Mouse (Mus musculus): ENCODE data around the gene Myh7b. TPM values are rescaled to one million over a fixed set of nuclear protein-coding genes. Genes with fewer than 3 reads are reported as not detected.

Myh7b gene
- polyA plus RNA-seq (2014; fragmentation: Nextera tagmentation; extraction: Ambion mirVana), result 0.59 and 0.63 TPM in 2 replicates

DNA sequence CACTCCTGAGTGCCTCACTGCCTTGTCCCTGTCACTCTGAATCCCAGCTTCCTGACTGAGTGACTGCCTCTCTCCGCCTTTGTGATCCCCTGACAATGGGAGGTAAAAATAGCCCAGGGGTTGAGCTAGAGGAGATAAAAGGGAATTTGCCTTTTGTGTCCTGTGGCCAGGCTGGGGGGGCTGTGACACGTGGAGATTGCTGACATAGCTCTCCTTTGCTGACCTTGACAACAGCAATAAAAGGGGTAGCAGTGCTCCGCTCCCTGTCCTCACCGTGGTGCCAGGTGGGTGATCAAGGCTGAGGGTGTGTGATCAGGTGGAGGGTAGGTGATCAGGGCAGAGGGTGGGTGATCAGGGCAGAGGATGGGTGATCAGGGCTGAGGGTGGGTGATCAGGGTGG is at the start of gene Myh7b:
Gene Myh7b, plus strand, starts transcription at position 235 of the 400 bp plus-strand sequence.
- Histone ChIP-seq H3K27ac (ENCODE audit: low read depth, low read length) (no peak within 1 kb of the TSS), H3K36me3 (ENCODE audit: control insufficient read depth, insufficient read depth, low read length) (no peaks in the 10 kb centered on the region), H3K9me3 (ENCODE audit: control insufficient read depth, low read length) (no peaks in the 10 kb centered on the region), H3K4me3 (ENCODE audit: low read depth, low read length) (no peak within 1 kb of the TSS), H3K4me1 (ENCODE audit: control insufficient read depth, insufficient read depth, low read length) (no peaks in the 10 kb centered on the region), H3K4me2 (no peak within 1 kb of the TSS), H3K27me3 (ENCODE audit: control insufficient read depth, insufficient read depth, low read length) (no peaks in the 10 kb centered on the region), H3K9ac (ENCODE audit: low read length) (no peak within 1 kb of the TSS)
- WGBS, result 47% methylated on average over 4 of the region's 4 CpGs
- peak; percentile 6 for DNase-seq (ENCODE audit: low spot score, missing footprints)
- ATAC-seq (ENCODE audit: low FRiP score), result no peak

GRCm38 (mm10) chr2:155562209-155562608 is 48.8 kb upstream of the Myh7b start:
- Histone ChIP-seq H3K36me3 (ENCODE audit: control insufficient read depth, insufficient read depth, low read length) (no peaks in the 10 kb centered on the region), H3K9me3 (ENCODE audit: control insufficient read depth, low read length) (no peaks in the 10 kb centered on the region), H3K4me3 (ENCODE audit: low read depth, low read length) (no peak overlapping the region), H3K9ac (ENCODE audit: low read length) (no peak overlapping the region), H3K4me2 (no peak overlapping the region), H3K27me3 (ENCODE audit: control insufficient read depth, insufficient read depth, low read length) (no peaks in the 10 kb centered on the region), H3K27ac (ENCODE audit: low read depth, low read length) (no peak overlapping the region), H3K4me1 (ENCODE audit: control insufficient read depth, insufficient read depth, low read length) (no peaks in the 10 kb centered on the region)
- WGBS, result 47% methylated on average over 1 of the region's 1 CpGs
- no peak for DNase-seq (ENCODE audit: low spot score, missing footprints)
- no peak for ATAC-seq (ENCODE audit: low FRiP score)

DNA sequence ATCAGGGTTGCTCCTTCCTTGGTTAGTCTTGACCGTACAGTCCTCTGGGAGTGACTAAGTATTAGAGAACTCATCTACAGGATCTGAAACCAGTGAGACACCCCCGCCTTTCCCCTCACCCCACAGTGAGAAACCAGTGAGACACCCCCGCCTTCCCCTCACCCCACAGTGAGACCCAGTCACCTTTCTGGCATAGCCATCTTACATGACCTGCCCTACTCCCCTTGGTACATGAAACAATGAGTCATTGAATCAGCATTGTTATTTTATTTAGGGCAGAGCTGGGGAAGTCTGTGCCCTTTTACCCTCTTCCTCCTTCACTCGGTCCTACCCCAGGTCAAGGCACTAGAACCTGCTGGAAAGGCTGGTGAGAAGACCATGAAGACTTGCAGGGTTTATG is 48.1 kb upstream of the Myh7b start:
- ATAC-seq (ENCODE audit: low FRiP score) (no peak), DNase-seq (ENCODE audit: low spot score, missing footprints) (no peak)
- no peaks in the 10 kb centered on the region for H3K27me3 ChIP-seq (ENCODE audit: control insufficient read depth, insufficient read depth, low read length)
- H3K4me2 ChIP-seq, result no peak overlapping the region
- H3K4me3 ChIP-seq (ENCODE audit: low read depth, low read length), result no peak overlapping the region
- no peak overlapping the region for H3K9ac ChIP-seq (ENCODE audit: low read length)
- no peaks in the 10 kb centered on the region for H3K4me1 ChIP-seq (ENCODE audit: control insufficient read depth, insufficient read depth, low read length)
- WGBS, result 80% methylated on average over 4 of the region's 4 CpGs
- no peaks in the 10 kb centered on the region for H3K9me3 ChIP-seq (ENCODE audit: control insufficient read depth, low read length)
- no peak overlapping the region for H3K27ac ChIP-seq (ENCODE audit: low read depth, low read length)
- H3K36me3 ChIP-seq (ENCODE audit: control insufficient read depth, insufficient read depth, low read length), result no peaks in the 10 kb centered on the region

DNA sequence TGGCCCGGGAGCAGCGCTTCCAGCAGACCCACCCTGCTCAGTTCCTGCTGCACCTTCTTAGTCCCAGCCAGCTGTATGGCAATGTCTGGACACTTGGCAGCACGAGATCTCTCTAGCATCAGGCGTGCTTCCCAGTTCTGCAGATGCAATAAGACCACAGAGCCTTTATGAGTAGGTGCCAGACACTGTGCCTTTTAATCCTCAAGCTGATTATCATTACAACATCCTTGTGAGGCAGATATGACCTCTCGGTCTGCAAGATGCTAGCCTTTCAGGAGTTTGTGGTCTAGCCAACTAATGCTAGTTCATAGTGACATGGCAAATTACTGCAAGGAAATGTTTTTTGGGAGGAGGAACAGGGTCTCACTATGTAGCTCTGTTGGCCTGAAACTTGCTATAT is 43.3 kb upstream of the Myh7b start:
- Histone ChIP-seq H3K9ac (ENCODE audit: low read length) (no peak overlapping the region), H3K4me2 (no peak overlapping the region), H3K4me3 (ENCODE audit: low read depth, low read length) (no peak overlapping the region), H3K27ac (ENCODE audit: low read depth, low read length) (no peak overlapping the region), H3K9me3 (ENCODE audit: control insufficient read depth, low read length) (no peaks in the 10 kb centered on the region), H3K27me3 (ENCODE audit: control insufficient read depth, insufficient read depth, low read length) (no peaks in the 10 kb centered on the region), H3K36me3 (ENCODE audit: control insufficient read depth, insufficient read depth, low read length) (no peaks in the 10 kb centered on the region), H3K4me1 (ENCODE audit: control insufficient read depth, insufficient read depth, low read length) (peaks cover 2% of the 10 kb centered on the region; the same call in 1 of the 2 replicates)
- ATAC-seq (ENCODE audit: low FRiP score) (no peak), DNase-seq (ENCODE audit: low spot score, missing footprints) (no peak)
- WGBS, result 92% methylated on average over 5 of the region's 5 CpGs

DNA sequence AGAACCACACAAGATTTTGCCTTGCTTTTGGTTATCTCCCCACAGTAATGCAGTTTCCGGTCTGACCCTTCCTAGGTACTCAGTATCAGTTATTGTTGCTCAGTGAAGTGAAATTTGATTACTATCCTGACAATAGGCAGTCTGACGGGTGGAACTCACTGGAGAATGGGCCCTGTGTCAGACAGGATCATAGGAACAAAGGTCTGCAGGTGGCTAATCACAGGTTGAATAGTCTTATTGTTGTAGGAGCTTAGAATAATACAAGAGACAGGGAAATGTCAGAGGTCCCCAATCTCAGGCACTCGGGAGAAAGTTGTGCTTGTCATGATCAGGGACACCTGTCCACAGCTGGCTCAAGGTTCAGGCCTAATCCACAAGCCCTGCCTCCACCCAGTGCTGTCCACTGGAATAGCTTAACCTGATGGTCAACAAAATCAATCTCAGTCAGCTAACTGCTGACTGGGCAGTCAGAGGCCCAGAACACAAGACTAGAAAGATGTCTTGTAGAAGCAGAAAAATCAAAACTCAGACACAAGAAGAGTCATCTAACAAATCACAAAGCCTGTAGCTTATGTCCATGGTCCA is 41.7 kb upstream of the Myh7b start:
- DNase-seq (ENCODE audit: low spot score, missing footprints), result no peak
- H3K4me1 ChIP-seq (ENCODE audit: control insufficient read depth, insufficient read depth, low read length), result peaks cover 2% of the 10 kb centered on the region; the same call in 1 of the 2 replicates
- no peak overlapping the region for H3K9ac ChIP-seq (ENCODE audit: low read length)
- ATAC-seq (ENCODE audit: low FRiP score), result no peak
- H3K4me2 ChIP-seq, result no peak overlapping the region
- no peaks in the 10 kb centered on the region for H3K9me3 ChIP-seq (ENCODE audit: control insufficient read depth, low read length)
- no peak overlapping the region for H3K27ac ChIP-seq (ENCODE audit: low read depth, low read length)
- WGBS, result 23% methylated on average over 3 of the region's 3 CpGs
- H3K27me3 ChIP-seq (ENCODE audit: control insufficient read depth, insufficient read depth, low read length), result no peaks in the 10 kb centered on the region
- no peaks in the 10 kb centered on the region for H3K36me3 ChIP-seq (ENCODE audit: control insufficient read depth, insufficient read depth, low read length)
- H3K4me3 ChIP-seq (ENCODE audit: low read depth, low read length), result no peak overlapping the region

DNA sequence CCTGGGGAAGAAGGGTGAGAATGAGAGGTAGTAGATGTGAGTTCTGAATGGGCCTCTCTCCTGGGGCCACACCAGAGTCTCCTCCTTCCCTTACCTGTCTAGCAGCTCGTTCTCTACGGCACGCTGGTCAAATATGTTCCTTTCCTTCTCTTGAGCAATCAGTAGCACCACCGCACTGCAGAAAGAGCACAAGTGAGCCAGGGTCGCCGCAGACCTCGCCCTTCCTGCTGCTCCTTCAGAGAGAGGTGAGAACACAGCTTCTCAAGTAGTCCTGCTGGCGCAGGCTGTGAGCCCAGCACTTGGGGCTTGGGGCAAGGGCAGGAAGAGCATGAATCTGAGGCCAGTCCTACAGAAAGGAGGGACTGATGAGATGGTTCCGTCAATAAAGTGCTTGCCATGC is 38.0 kb upstream of the Myh7b start:
- 87% methylated on average over 9 of the region's 9 CpGs for WGBS
- H3K4me2 ChIP-seq, result no peak overlapping the region
- no peak overlapping the region for H3K27ac ChIP-seq (ENCODE audit: low read depth, low read length)
- no peaks in the 10 kb centered on the region for H3K27me3 ChIP-seq (ENCODE audit: control insufficient read depth, insufficient read depth, low read length)
- no peak for DNase-seq (ENCODE audit: low spot score, missing footprints)
- no peak for ATAC-seq (ENCODE audit: low FRiP score)
- no peaks in the 10 kb centered on the region for H3K9me3 ChIP-seq (ENCODE audit: control insufficient read depth, low read length)
- no peaks in the 10 kb centered on the region for H3K36me3 ChIP-seq (ENCODE audit: control insufficient read depth, insufficient read depth, low read length)
- H3K4me1 ChIP-seq (ENCODE audit: control insufficient read depth, insufficient read depth, low read length), result peaks cover 2% of the 10 kb centered on the region; the same call in 1 of the 2 replicates
- no peak overlapping the region for H3K9ac ChIP-seq (ENCODE audit: low read length)
- H3K4me3 ChIP-seq (ENCODE audit: low read depth, low read length), result no peak overlapping the region

GRCm38 (mm10) chr2:155573996-155574395 is 37.0 kb upstream of the Myh7b start:
- DNase-seq (ENCODE audit: low spot score, missing footprints) (no peak), ATAC-seq (ENCODE audit: low FRiP score) (no peak)
- Histone ChIP-seq H3K36me3 (ENCODE audit: control insufficient read depth, insufficient read depth, low read length) (no peaks in the 10 kb centered on the region), H3K4me2 (no peak overlapping the region), H3K9ac (ENCODE audit: low read length) (no peak overlapping the region), H3K27ac (ENCODE audit: low read depth, low read length) (no peak overlapping the region), H3K9me3 (ENCODE audit: control insufficient read depth, low read length) (no peaks in the 10 kb centered on the region), H3K4me3 (ENCODE audit: low read depth, low read length) (no peak overlapping the region), H3K4me1 (ENCODE audit: control insufficient read depth, insufficient read depth, low read length) (peaks cover 2% of the 10 kb centered on the region; the same call in 1 of the 2 replicates), H3K27me3 (ENCODE audit: control insufficient read depth, insufficient read depth, low read length) (no peaks in the 10 kb centered on the region)
- WGBS, result 92% methylated on average over 7 of the region's 7 CpGs

DNA sequence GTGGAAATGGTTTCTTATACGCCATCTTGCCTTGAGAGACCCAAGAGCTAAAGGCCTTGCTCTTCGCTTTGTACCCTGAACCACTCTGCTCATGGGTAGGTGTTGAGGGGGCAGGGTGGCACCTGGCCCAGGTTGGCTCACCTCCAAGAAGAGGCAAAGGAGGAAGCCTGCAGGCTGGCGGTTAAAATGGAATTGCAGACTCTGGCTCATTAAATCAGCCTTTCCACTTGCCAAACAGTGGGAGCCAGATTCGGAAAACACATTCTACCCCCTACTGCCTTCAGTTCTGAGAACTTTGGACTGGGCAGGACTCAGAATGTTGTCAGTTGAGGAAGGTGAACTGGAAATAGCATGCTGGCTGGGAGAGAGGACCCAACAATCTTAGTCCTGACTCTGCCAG is 36.3 kb upstream of the Myh7b start:
- Histone ChIP-seq H3K36me3 (ENCODE audit: control insufficient read depth, insufficient read depth, low read length) (no peaks in the 10 kb centered on the region), H3K4me3 (ENCODE audit: low read depth, low read length) (no peak overlapping the region), H3K4me2 (no peak overlapping the region), H3K9me3 (ENCODE audit: control insufficient read depth, low read length) (no peaks in the 10 kb centered on the region), H3K27me3 (ENCODE audit: control insufficient read depth, insufficient read depth, low read length) (no peaks in the 10 kb centered on the region), H3K4me1 (ENCODE audit: control insufficient read depth, insufficient read depth, low read length) (no peaks in the 10 kb centered on the region), H3K9ac (ENCODE audit: low read length) (no peak overlapping the region), H3K27ac (ENCODE audit: low read depth, low read length) (no peak overlapping the region)
- ATAC-seq (ENCODE audit: low FRiP score) (no peak), DNase-seq (ENCODE audit: low spot score, missing footprints) (no peak)
- WGBS, result 90% methylated on average over 4 of the region's 4 CpGs

GRCm38 (mm10) chr2:155576656-155577055 is 34.4 kb upstream of the Myh7b start:
- no peaks in the 10 kb centered on the region for H3K36me3 ChIP-seq (ENCODE audit: control insufficient read depth, insufficient read depth, low read length)
- WGBS, result 91% methylated on average over 9 of the region's 9 CpGs
- ATAC-seq (ENCODE audit: low FRiP score) (no peak), DNase-seq (ENCODE audit: low spot score, missing footprints) (no peak)
- H3K4me1 ChIP-seq (ENCODE audit: control insufficient read depth, insufficient read depth, low read length), result no peaks in the 10 kb centered on the region
- no peaks in the 10 kb centered on the region for H3K9me3 ChIP-seq (ENCODE audit: control insufficient read depth, low read length)
- no peak overlapping the region for H3K9ac ChIP-seq (ENCODE audit: low read length)
- H3K27me3 ChIP-seq (ENCODE audit: control insufficient read depth, insufficient read depth, low read length), result no peaks in the 10 kb centered on the region
- H3K4me3 ChIP-seq (ENCODE audit: low read depth, low read length), result no peak overlapping the region
- no peak overlapping the region for H3K27ac ChIP-seq (ENCODE audit: low read depth, low read length)
- no peak overlapping the region for H3K4me2 ChIP-seq
